Mouse (Mus musculus) intestine, embryonic 14.5 days (tissue): ENCODE results near the gene Abr. TPM values are rescaled to one million over a fixed set of nuclear protein-coding genes. Genes with fewer than 3 reads are reported as not detected.
A peak's percentile ranks its signal among the peaks of the same experiment; 100 is the strongest.

Experiments used
- ATAC-seq: fragments of 200-750 bp; cut with Nextera tagmentation; replicated peaks from 2 replicates; pipeline ENCODE4 v1.8.0; 2017; ENCODE audit warnings: low read depth, moderate number of reproducible peaks, moderate TSS enrichment, moderate library complexity; ENCODE audit not compliant: low FRiP score, low TSS enrichment
- DNase-seq: peaks from one replicate; pipeline ENCODE4 v3.0.0-alpha.2; 2018; ENCODE audit warnings: low spot score
- H3K27ac ChIP-seq: fragments of 300-500 bp; sonication (generic); 2 replicates; pipeline ENCODE4 v1.5.1; 2014; ENCODE audit warnings: low read depth, mild to moderate bottlenecking, control low read depth
- H3K27me3 ChIP-seq: fragments of 300-500 bp; sonication (generic); replicated peaks from 2 replicates; pipeline ENCODE4 v1.6.1; 2014; ENCODE audit warnings: low read length, control low read depth; ENCODE audit not compliant: control insufficient read depth, insufficient read depth
- H3K36me3 ChIP-seq: fragments of 300-500 bp; sonication (generic); 2 replicates; pipeline ENCODE4 v1.6.1; 2014; ENCODE audit warnings: low read length, control low read depth; ENCODE audit not compliant: control insufficient read depth, insufficient read depth
- H3K4me1 ChIP-seq: fragments of 300-500 bp; sonication (generic); replicated peaks from 2 replicates; pipeline ENCODE4 v1.6.1; 2014; ENCODE audit warnings: low read length, control low read depth, mixed read lengths; ENCODE audit not compliant: control insufficient read depth, insufficient read depth
- H3K4me2 ChIP-seq: fragments of 300-500 bp; sonication (generic); 2 replicates; pipeline ENCODE4 v1.6.1; 2014; ENCODE audit warnings: low read length
- H3K4me3 ChIP-seq: fragments of 300-500 bp; sonication (generic); 2 replicates; pipeline ENCODE4 v1.5.1; 2014; ENCODE audit warnings: low read depth, low read length, control low read depth, mixed read lengths
- H3K9ac ChIP-seq: fragments of 300-500 bp; sonication (generic); 2 replicates; pipeline ENCODE4 v1.6.1; 2014; ENCODE audit warnings: mild to moderate bottlenecking, low read length
- H3K9me3 ChIP-seq: fragments of 300-500 bp; sonication (generic); 2 replicates; pipeline ENCODE4 v1.6.1; 2016; ENCODE audit warnings: low read length, control low read depth; ENCODE audit not compliant: control insufficient read depth
- WGBS: fragments of 180-500 bp; shearing (Covaris S2); extraction: QIAGEN DNeasy Blood & Tissue Kit; methylation state at CpG from one replicate; pipeline ENCODE4 v1.1.7; 2014; 5-methylcytosine and 5-hydroxymethylcytosine counted together
- polyA plus RNA-seq: library from polyadenylated mRNA; unstranded; fragments of >200 nt; fragmentation: Nextera tagmentation; extraction: Ambion mirVana; gene quantifications from 2 replicates; pipeline ENCODE4 v1.2.1, GENCODE M21; 2014

Abr gene
- polyA plus RNA-seq, 1 experiment from 2014 or later: 44.3 TPM

GRCm38 (mm10) chr11:76612638-76613104, 9.4 kb downstream of the Abr start:
- H3K4me1 ChIP-seq: 0 out of 2 replicates have a peak, but pooled peaks cover 2% of the 10 kb centered on the region
- peak overlapping the region; percentile 40 for H3K4me3 ChIP-seq
- no peaks in the 10 kb centered on the region for H3K36me3 ChIP-seq
- no peak overlapping the region for H3K27ac ChIP-seq
- H3K9me3 ChIP-seq: no peaks in the 10 kb centered on the region
- peak overlapping the region; percentile 93 for H3K4me2 ChIP-seq
- H3K9ac ChIP-seq: peak overlapping the region; percentile 47
- DNase-seq (peak; percentile 80), ATAC-seq (peak; percentile 70; the same call in 1 of the 2 replicates)
- H3K27me3 ChIP-seq: no peaks in the 10 kb centered on the region
- 1% methylated on average over 19 of the region's 19 CpGs for WGBS

- DNase-seq: no peak
- no peak overlapping the region for H3K9ac ChIP-seq
- no peak overlapping the region for H3K4me3 ChIP-seq
- H3K4me1 ChIP-seq: 0 out of 2 replicates have a peak, but pooled peaks cover 2% of the 10 kb centered on the region
- no peak for ATAC-seq
- no peaks in the 10 kb centered on the region for H3K27me3 ChIP-seq
- no peak overlapping the region for H3K4me2 ChIP-seq
- no peaks in the 10 kb centered on the region for H3K36me3 ChIP-seq
- no peaks in the 10 kb centered on the region for H3K9me3 ChIP-seq
- no peak overlapping the region for H3K27ac ChIP-seq
Measured at GRCm38 (mm10) chr11:76610948-76611347, 11.2 kb downstream of the Abr start.

GRCm38 (mm10) chr11:76606521-76606920, 15.6 kb downstream of the Abr start:
- no peak overlapping the region for H3K9ac ChIP-seq
- no peaks in the 10 kb centered on the region for H3K4me1 ChIP-seq
- no peak overlapping the region for H3K4me2 ChIP-seq
- no peak overlapping the region for H3K27ac ChIP-seq
- no peaks in the 10 kb centered on the region for H3K9me3 ChIP-seq
- H3K4me3 ChIP-seq: no peak overlapping the region
- no peaks in the 10 kb centered on the region for H3K36me3 ChIP-seq
- H3K27me3 ChIP-seq: no peaks in the 10 kb centered on the region
- no peak for ATAC-seq
- WGBS: 75% methylated on average over 9 of the region's 9 CpGs
- no peak for DNase-seq

DNA sequence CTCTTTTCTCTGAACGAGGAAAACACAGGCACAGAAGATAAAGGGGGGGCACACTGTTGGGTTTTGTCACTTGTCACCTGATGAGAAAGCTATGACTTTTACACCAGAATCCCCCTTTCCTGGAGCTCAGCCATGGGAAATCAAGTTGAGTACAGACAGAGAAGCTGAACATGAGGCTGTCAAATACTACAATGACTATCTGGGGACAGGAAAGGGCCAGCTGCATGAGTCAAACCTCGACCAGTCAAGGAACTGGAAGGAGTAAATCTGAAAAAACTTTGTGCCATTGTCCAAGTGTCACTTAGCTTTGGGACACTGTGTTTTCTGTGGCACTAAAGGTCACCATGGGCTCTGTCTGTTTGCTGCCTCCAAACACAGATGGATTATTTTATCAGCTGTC, 22.9 kb downstream of the Abr start:
- H3K9ac ChIP-seq: no peak overlapping the region
- 47% methylated on average over 2 of the region's 2 CpGs for WGBS
- H3K4me1 ChIP-seq: no peaks in the 10 kb centered on the region
- no peak overlapping the region for H3K4me2 ChIP-seq
- H3K4me3 ChIP-seq: no peak overlapping the region
- H3K36me3 ChIP-seq: no peaks in the 10 kb centered on the region
- no peak for DNase-seq
- no peak overlapping the region for H3K27ac ChIP-seq
- no peak for ATAC-seq
- no peaks in the 10 kb centered on the region for H3K9me3 ChIP-seq
- no peaks in the 10 kb centered on the region for H3K27me3 ChIP-seq

DNA sequence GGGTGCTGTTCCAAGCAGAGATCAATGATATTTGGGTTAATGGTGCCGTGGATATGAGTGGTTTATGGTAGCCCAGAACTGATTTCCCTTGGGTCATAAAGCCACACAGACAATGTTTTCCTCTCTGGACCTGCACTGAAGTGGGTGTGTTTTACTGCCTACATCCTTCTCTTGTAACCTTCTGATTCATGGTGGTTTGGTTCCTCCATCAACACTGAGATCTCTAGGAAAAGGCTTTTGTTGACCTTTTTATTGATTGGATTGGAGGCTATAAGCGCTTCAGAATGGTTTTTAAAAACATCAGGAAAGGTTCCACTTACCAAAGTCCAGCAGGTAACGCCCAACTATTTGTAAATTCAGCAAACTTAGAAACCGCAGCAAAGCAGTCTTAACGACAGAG, 23.4 kb downstream of the Abr start:
- H3K27ac ChIP-seq: no peak overlapping the region
- no peak overlapping the region for H3K4me3 ChIP-seq
- no peaks in the 10 kb centered on the region for H3K4me1 ChIP-seq
- WGBS: 65% methylated on average over 5 of the region's 5 CpGs
- H3K4me2 ChIP-seq: no peak overlapping the region
- DNase-seq (no peak), ATAC-seq (no peak)
- no peak overlapping the region for H3K9ac ChIP-seq
- no peaks in the 10 kb centered on the region for H3K36me3 ChIP-seq
- no peaks in the 10 kb centered on the region for H3K27me3 ChIP-seq
- no peaks in the 10 kb centered on the region for H3K9me3 ChIP-seq

- no peak overlapping the region for H3K27ac ChIP-seq
- no peaks in the 10 kb centered on the region for H3K9me3 ChIP-seq
- no peaks in the 10 kb centered on the region for H3K36me3 ChIP-seq
- H3K4me2 ChIP-seq: no peak overlapping the region
- DNase-seq: no peak
- 72% methylated on average over 4 of the region's 4 CpGs for WGBS
- H3K4me3 ChIP-seq: no peak overlapping the region
- H3K4me1 ChIP-seq: 0 out of 2 replicates have a peak, but pooled peaks cover 1% of the 10 kb centered on the region
- no peak overlapping the region for H3K9ac ChIP-seq
- ATAC-seq: no peak
- H3K27me3 ChIP-seq: no peaks in the 10 kb centered on the region
Measured at GRCm38 (mm10) chr11:76593620-76594326, 28.3 kb downstream of the Abr start.

GRCm38 (mm10) chr11:76589746-76590145, 32.4 kb downstream of the Abr start:
- DNase-seq (no peak), ATAC-seq (no peak)
- H3K4me1 ChIP-seq: 0 out of 2 replicates have a peak, but pooled peaks cover 4% of the 10 kb centered on the region
- H3K4me3 ChIP-seq: no peak overlapping the region
- no peaks in the 10 kb centered on the region for H3K9me3 ChIP-seq
- no peak overlapping the region for H3K9ac ChIP-seq
- H3K36me3 ChIP-seq: no peaks in the 10 kb centered on the region
- no peak overlapping the region for H3K27ac ChIP-seq
- 80% methylated on average over 5 of the region's 5 CpGs for WGBS
- no peaks in the 10 kb centered on the region for H3K27me3 ChIP-seq
- no peak overlapping the region for H3K4me2 ChIP-seq

GRCm38 (mm10) chr11:76588632-76589485, 33.3 kb downstream of the Abr start:
- Histone ChIP-seq H3K36me3 (no peaks in the 10 kb centered on the region), H3K4me2 (no peak overlapping the region), H3K27ac (no peak overlapping the region), H3K4me3 (no peak overlapping the region), H3K9ac (no peak overlapping the region), H3K27me3 (no peaks in the 10 kb centered on the region), H3K9me3 (no peaks in the 10 kb centered on the region), H3K4me1 (0 out of 2 replicates have a peak, but pooled peaks cover 4% of the 10 kb centered on the region)
- ATAC-seq (no peak), DNase-seq (no peak)
- 51% methylated on average over 10 of the region's 10 CpGs for WGBS
